Mouse (Mus musculus) ES-Bruce4 (cell line): ENCODE measurements at regions not wholly inside any gene's neighbourhood (a gene's known extent, or its start where the extent isn't known, plus 50 kb on each side); places are given as distances from the start of the nearest gene placed in this dataset.

Experiments used
- H3K27ac ChIP-seq: 2 replicates; pipeline ENCODE4 v1.5.1; 2012; ENCODE audit warnings: low read length, inconsistent platforms; ENCODE audit not compliant: insufficient read depth
- H3K27me3 ChIP-seq: 2 replicates; pipeline ENCODE4 v1.6.1; 2012; ENCODE audit warnings: mild to moderate bottlenecking, low read length, inconsistent platforms; ENCODE audit not compliant: control insufficient read depth, poor library complexity, insufficient read depth, severe bottlenecking
- H3K36me3 ChIP-seq: 2 replicates; pipeline ENCODE4 v1.6.1; 2012; ENCODE audit warnings: inconsistent platforms, mild to moderate bottlenecking, low read length, moderate library complexity; ENCODE audit not compliant: control insufficient read depth, poor library complexity, insufficient read depth, severe bottlenecking
- H3K4me1 ChIP-seq: one replicate; pipeline ENCODE4 v1.8.1; 2011; ENCODE audit warnings: low read length; ENCODE audit not compliant: control insufficient read depth, insufficient read depth
- H3K4me3 ChIP-seq: 2 replicates; pipeline ENCODE4 v1.5.1; 2011; ENCODE audit warnings: low read depth, mild to moderate bottlenecking, low read length
- H3K9ac ChIP-seq: 2 replicates; pipeline ENCODE4 v1.6.1; 2012; ENCODE audit warnings: low read depth, mild to moderate bottlenecking, inconsistent platforms; ENCODE audit not compliant: poor library complexity, severe bottlenecking
- H3K9me3 ChIP-seq: replicated peaks from 2 replicates; pipeline ENCODE4 v1.6.1; 2012; ENCODE audit warnings: mild to moderate bottlenecking, low read length, inconsistent platforms; ENCODE audit not compliant: control insufficient read depth, poor library complexity, insufficient read depth, severe bottlenecking
- CTCF ChIP-seq: IDR thresholded peaks from one replicate; pipeline ENCODE4 v1.8.1; 2011; ENCODE audit warnings: low read depth, low read length
- EP300 ChIP-seq: IDR thresholded peaks from 2 replicates; pipeline ENCODE4 v1.6.1; 2011; ENCODE audit warnings: low read depth, low read length; ENCODE audit not compliant: insufficient read depth
- POLR2A ChIP-seq: IDR thresholded peaks from one replicate; pipeline ENCODE4 v1.8.1; 2011; ENCODE audit warnings: low read length; ENCODE audit not compliant: insufficient read depth

- Histone ChIP-seq H3K9ac (no peak overlapping the region), H3K4me3 (no peak overlapping the region), H3K9me3 (no peaks in the 10 kb centered on the region), H3K27me3 (no peaks in the 10 kb centered on the region), H3K36me3 (no peaks in the 10 kb centered on the region), H3K4me1 (no peaks in the 10 kb centered on the region), H3K27ac (no peak overlapping the region)
- TF ChIP-seq POLR2A (no peak), CTCF (no peak), EP300 (no peak)
Measured at GRCm38 (mm10) chr2:50377609-50378413, 81.2 kb upstream of the Mmadhc start.

- no peak for TF ChIP-seq CTCF
- TF ChIP-seq EP300: no peak
- no peak for TF ChIP-seq POLR2A
- H3K4me3 ChIP-seq: no peak overlapping the region
Measured at GRCm38 (mm10) chr2:50373626-50374025, 77.0 kb upstream of the Mmadhc start.

GRCm38 (mm10) chr2:50373006-50373405 is 76.4 kb upstream of the Mmadhc start:
- Histone ChIP-seq H3K27me3 (no peaks in the 10 kb centered on the region), H3K27ac (no peak overlapping the region), H3K36me3 (no peaks in the 10 kb centered on the region), H3K4me1 (no peaks in the 10 kb centered on the region), H3K9me3 (no peaks in the 10 kb centered on the region), H3K9ac (no peak overlapping the region), H3K4me3 (no peak overlapping the region)
- TF ChIP-seq EP300 (no peak), POLR2A (no peak), CTCF (no peak)

More at GRCm38 (mm10) chr2:50373626-50374025, 77.0 kb upstream of the Mmadhc start:
- H3K27ac ChIP-seq: no peak overlapping the region
- no peak overlapping the region for H3K9ac ChIP-seq
- no peaks in the 10 kb centered on the region for H3K27me3 ChIP-seq
- no peaks in the 10 kb centered on the region for H3K9me3 ChIP-seq
- no peaks in the 10 kb centered on the region for H3K4me1 ChIP-seq
- no peaks in the 10 kb centered on the region for H3K36me3 ChIP-seq

GRCm38 (mm10) chr2:50368831-50369230 is 72.2 kb upstream of the Mmadhc start:
- no peaks in the 10 kb centered on the region for H3K9me3 ChIP-seq
- H3K9ac ChIP-seq: no peak overlapping the region
- no peaks in the 10 kb centered on the region for H3K4me1 ChIP-seq
- no peaks in the 10 kb centered on the region for H3K36me3 ChIP-seq
- H3K4me3 ChIP-seq: no peak overlapping the region
- TF ChIP-seq POLR2A (no peak), CTCF (no peak), EP300 (no peak)
- no peaks in the 10 kb centered on the region for H3K27me3 ChIP-seq
- no peak overlapping the region for H3K27ac ChIP-seq

GRCm38 (mm10) chr2:50368351-50368750 is 71.8 kb upstream of the Mmadhc start:
- TF ChIP-seq CTCF (no peak), POLR2A (no peak), EP300 (no peak)
- Histone ChIP-seq H3K36me3 (no peaks in the 10 kb centered on the region), H3K9ac (no peak overlapping the region), H3K4me1 (no peaks in the 10 kb centered on the region), H3K4me3 (no peak overlapping the region), H3K9me3 (no peaks in the 10 kb centered on the region), H3K27ac (no peak overlapping the region), H3K27me3 (no peaks in the 10 kb centered on the region)

GRCm38 (mm10) chr2:50365221-50365620 is 68.6 kb upstream of the Mmadhc start:
- Histone ChIP-seq H3K9me3 (no peaks in the 10 kb centered on the region), H3K27me3 (no peaks in the 10 kb centered on the region), H3K36me3 (no peaks in the 10 kb centered on the region), H3K4me1 (no peaks in the 10 kb centered on the region), H3K27ac (no peak overlapping the region), H3K9ac (no peak overlapping the region), H3K4me3 (no peak overlapping the region)
- TF ChIP-seq EP300 (no peak), POLR2A (no peak), CTCF (no peak)
